7 mouse cellular contexts compared by ENCODE assay signal in the genomic region with DNA sequence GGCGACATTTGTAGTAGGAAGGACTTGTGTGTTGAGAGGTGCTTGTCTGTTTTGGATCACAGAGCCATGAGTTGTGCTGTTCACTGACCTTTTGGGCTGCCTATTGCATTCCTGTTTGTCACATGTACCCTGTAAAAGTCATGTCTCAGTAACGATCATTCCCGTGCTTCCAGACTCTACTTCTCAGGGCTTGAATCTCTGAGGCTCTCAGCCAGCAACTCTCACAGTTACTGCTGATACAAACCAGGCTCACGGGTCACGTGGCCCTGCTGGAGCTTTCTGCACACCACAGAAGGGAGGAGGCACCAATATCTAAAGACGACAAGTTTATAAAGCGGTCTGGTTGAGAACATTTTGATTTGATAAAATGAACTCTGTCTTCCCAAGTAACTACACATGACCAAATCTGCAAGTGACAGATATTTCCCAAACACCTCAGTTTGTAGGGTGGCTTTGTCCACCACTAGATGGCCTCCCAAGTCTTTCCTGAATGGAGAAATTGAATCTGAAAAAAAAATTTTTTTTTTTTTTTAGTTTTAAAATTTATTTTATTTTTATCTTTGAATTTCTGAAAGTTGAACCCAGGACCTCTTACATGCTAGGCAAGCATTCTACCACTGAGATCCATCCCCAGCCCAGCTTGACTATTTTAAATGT. TPM values are rescaled to one million over a fixed set of nuclear protein-coding genes. Genes with fewer than 3 reads are reported as not detected.
A peak's percentile ranks its signal among the peaks of the same experiment; 100 is the strongest.
DNase-seq lines count a peak whose midpoint lies in the region; ATAC-seq lines count a peak whose summit lies in the region.

No protein-coding gene starts in this region.

- peaks cover 27% of the 10 kb centered on the region for H3K4me1 ChIP-seq in embryonic facial prominence, embryonic 10.5 days

- WGBS in embryonic facial prominence, embryonic 10.5 days = 71% methylated on average over 7 of the region's 7 CpGs

- no peak overlapping the region for H3K27ac ChIP-seq in embryonic facial prominence, embryonic 10.5 days (replicated peaks)

- DNase-seq in ovary, postnatal 14 days (ENCODE audit: low spot score) = peak; percentile 34
- no peak for DNase-seq in ovary, postnatal 10 days (ENCODE audit: low spot score)
- DNase-seq in embryonic facial prominence, embryonic 10.5 days (ENCODE audit: low spot score) = peak; percentile 17
- DNase-seq in heart, postnatal 4 days = peak; percentile 74
- peak; percentile 52 to 53 for DNase-seq in urinary bladder, postnatal 36 days (ENCODE audit: low spot score in 2 of 2)
- DNase-seq in cerebellum, adult 11 months = no peak

- H3K9me3 ChIP-seq in embryonic facial prominence, embryonic 10.5 days = no peaks in the 10 kb centered on the region

- H3K4me3 ChIP-seq in embryonic facial prominence, embryonic 10.5 days = no peak overlapping the region

- H3K36me3 ChIP-seq in embryonic facial prominence, embryonic 10.5 days (replicated peaks) = no peaks in the 10 kb centered on the region

- H3K27me3 ChIP-seq in embryonic facial prominence, embryonic 10.5 days (replicated peaks; ENCODE audit: low read depth, poor library complexity, severe bottlenecking) = no peaks in the 10 kb centered on the region; the same call in 1 of the 2 replicates

- no peak for ATAC-seq in granulocyte monocyte progenitor cell, adult 5-6 weeks (replicated peaks; ENCODE audit: poor library complexity, severe bottlenecking)

RNA-seq across cellular contexts. Expression of gene Akap2, which starts 46.5 kb away (rescaled TPM):
- 21.3 and 24.7 TPM in 2 replicates for polyA plus RNA-seq in embryonic facial prominence, embryonic 10.5 days (2016; fragmentation: Nextera tagmentation; extraction: Ambion mirVana)
- 100 to 1,000 TPM; 160 TPM for total RNA-seq in heart, postnatal 4 days (2021)
- not detected in 2 replicates for total RNA-seq in granulocyte monocyte progenitor cell, adult 5-6 weeks (2014; fragmentation: Nextera tagmentation)
- not detected in 2 replicates for total RNA-seq in granulocyte monocyte progenitor cell, adult 5-6 weeks (2017)

Comparison
In these comparisons a context has a peak if more than half of its experiments do, and no peak if none do; other contexts are left out.
1. DNase-seq: peak in ovary, postnatal 14 days (single experiment), embryonic facial prominence, embryonic 10.5 days (single experiment), heart, postnatal 4 days (single experiment) and urinary bladder, postnatal 36 days (2 of 2); none in ovary, postnatal 10 days (single experiment) and cerebellum, adult 11 months (single experiment).
2. RNA of gene Akap2, which starts 46.5 kb away (total RNA-seq): 160 TPM in heart, postnatal 4 days; not detected in granulocyte monocyte progenitor cell, adult 5-6 weeks; every median in the first group is over 100 times any median in the second.